Mouse (Mus musculus): ENCODE results near the gene Gnat2.

DNA sequence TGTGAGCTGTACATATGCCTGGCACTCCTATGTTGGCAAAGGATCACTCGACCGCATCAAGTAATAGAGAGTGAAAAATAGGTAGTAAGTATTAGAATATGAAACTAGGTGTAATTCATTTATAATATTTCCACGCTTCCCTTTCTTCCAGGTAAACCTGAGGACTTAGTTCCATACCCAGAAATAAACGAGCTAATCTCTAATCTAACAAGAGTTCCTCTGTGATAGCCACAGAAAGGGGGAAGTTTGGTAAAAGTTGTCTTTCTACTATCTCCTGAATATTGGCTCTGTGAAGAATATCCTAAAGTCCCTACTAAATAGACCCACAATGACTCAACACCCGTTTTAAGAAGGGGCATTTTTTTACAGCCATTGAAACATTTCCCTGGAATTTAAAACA, 54.1 kb downstream of the Gnat2 start:
- TF ChIP-seq CTCF (IDR thresholded peaks at IDR 0.05; ENCODE audit: control insufficient read depth, insufficient read depth, low read length) = no peak
- TF ChIP-seq POLR2A (IDR thresholded peaks at IDR 0.05; ENCODE audit: borderline replicate concordance, control insufficient read depth, low read depth, low read length) = no peak
